Mouse (Mus musculus) lung, adult 18-20 months (tissue): ENCODE data around the gene Vmn2r114.
"Not testable (repeated sequence)": the region's sequence is repeated elsewhere in the genome, so short reads cannot be mapped to it uniquely, and the experiment has no call there.

ENCODE experiments used
- DNase-seq, 2 experiments: peaks; one replicate each; pipeline ENCODE4 v3.0.0; 2022; ENCODE audit warnings: mixed read lengths in 2 of 2

Vmn2r114 gene

DNA sequence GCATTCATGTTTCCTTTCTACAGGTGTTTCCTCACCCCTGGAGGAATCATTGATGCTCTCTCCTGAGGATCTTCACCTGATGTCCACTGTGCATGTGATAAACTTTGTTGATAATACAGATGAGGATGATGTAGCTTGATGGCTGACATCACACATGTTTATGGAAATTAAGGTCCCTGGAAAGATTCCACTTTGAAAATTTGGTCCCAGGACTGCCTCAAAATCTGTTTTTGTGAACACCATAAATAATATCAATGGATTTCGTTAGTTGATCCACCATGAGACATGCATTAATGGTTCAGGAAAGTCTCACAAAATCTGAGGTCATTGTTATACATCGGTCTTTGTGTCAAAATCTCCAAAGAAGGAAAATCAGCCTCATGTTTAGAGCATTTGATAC, at the start of gene Vmn2r114:
Gene Vmn2r114, minus strand, starts transcription at position 101 of the 400 bp plus-strand sequence.
- not testable (repeated sequence) for DNase-seq

DNA sequence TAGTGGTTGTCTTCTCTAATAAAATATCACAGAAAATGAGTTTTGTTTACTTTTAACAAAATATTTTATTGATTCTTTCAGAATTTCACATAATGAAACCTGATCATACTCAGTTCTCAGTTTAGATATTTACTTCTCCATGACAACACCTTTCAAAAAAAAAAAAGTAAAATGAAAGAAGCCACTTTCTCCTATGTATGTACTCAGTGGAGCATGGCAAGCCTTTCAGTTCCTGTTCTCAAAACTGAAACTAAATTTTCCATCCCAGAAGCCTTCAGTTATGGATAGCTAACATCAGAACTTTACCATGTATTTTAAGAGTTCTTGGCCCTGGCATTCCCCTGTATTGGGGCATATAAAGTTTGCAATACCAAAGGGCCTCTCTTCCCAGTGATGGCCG, 39.3 kb upstream of the Vmn2r114 start:
- DNase-seq = no peak

DNA sequence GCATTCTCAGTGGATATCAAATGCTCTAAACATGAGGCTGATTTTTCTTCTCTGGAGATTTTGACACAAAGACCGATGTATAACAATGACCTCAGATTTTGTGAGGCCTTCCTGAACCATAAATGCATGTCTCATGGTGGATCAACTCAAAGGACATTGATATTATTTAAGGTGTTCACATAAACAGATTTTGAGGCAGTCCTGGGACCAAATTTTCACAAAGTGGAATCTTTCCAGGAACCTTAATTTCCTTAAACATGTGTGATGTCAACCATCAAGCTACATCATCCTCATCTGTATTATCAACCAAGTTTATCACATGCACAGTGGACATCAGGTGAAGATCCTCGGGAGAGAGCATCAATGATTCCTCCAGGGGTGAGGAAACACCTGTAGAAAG, 31.1 kb upstream of the Vmn2r114 start, which contains the start of gene Vmn2r115:
Gene Vmn2r115, plus strand, starts transcription at position 301 of the 400 bp plus-strand sequence.
- not testable (repeated sequence) for DNase-seq

DNA sequence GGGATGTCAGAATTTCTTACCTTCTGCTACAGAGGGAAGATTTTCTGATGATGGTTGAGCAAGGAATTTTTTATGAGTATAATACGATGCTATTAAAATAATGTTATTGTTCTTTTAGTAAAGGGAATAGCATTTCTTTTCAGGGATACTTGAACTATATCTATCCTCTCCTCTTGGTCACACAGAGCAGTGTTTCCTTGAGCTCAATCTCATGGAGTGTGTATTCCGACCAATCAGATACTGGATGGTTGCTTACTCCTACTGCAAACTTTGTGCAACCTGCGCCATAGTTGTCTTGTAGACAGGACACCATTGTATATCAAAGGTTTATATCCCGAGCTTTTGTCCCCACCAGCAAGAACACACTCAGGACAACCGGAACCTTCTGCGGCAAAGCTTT, 18.3 kb upstream of the Vmn2r114 start:
- no peak for DNase-seq
